16 mouse cellular contexts compared by ENCODE assay signal in genomic region chr10:43916181-43916580, GRCm38 (mm10).
"Had no signal": no experiment of that assay in that cellular context is flagged by ENCODE, and none has a peak within 500 bp of the region (broad histone marks: within the 10 kb centered on the region; RNA-seq: fewer than 3 reads in every experiment).

No protein-coding gene starts in this region.

- H3K4me1 ChIP-seq: neural tube, embryonic 13.5 days; neural tube, embryonic 15.5 days; stomach, embryonic 15.5 days had no signal

- DNase-seq: retina, postnatal 1 day; right cerebral cortex, adult 18-20 months; right cerebral cortex, postnatal 14 days; right cerebral cortex, postnatal 25 days; right cerebral cortex, postnatal 4 days; spleen, adult 18-20 months; thymus, adult 18-20 months; thymus, adult 2 months; thymus, postnatal 14 days; thymus, postnatal 25 days; thymus, postnatal 36 days; thymus, postnatal 4 days had no signal

- H3K4me3 ChIP-seq: neural tube, embryonic 13.5 days; neural tube, embryonic 15.5 days; stomach, embryonic 15.5 days had no signal

- H3K36me3 ChIP-seq: neural tube, embryonic 13.5 days; neural tube, embryonic 15.5 days; stomach, embryonic 15.5 days had no signal

- H3K9me3 ChIP-seq: neural tube, embryonic 13.5 days; neural tube, embryonic 15.5 days; stomach, embryonic 15.5 days had no signal

- H3K4me2 ChIP-seq: neural tube, embryonic 13.5 days; neural tube, embryonic 15.5 days; stomach, embryonic 15.5 days had no signal

- H3K27me3 ChIP-seq: neural tube, embryonic 13.5 days; neural tube, embryonic 15.5 days; stomach, embryonic 15.5 days had no signal

- H3K27ac ChIP-seq: neural tube, embryonic 13.5 days; neural tube, embryonic 15.5 days; stomach, embryonic 15.5 days; stomach, postnatal 0 days had no signal

- H3K9ac ChIP-seq: neural tube, embryonic 13.5 days; neural tube, embryonic 15.5 days; stomach, embryonic 15.5 days had no signal
